Mouse (Mus musculus) bone marrow, adult 2 months (tissue): Measurements from ENCODE around the gene Xcr1.

ENCODE experiments used
- CTCF ChIP-seq: fragments of 200-500 bp; IDR thresholded peaks from 2 replicates; pipeline ENCODE4 v1.5.1; 2011; ENCODE audit warnings: low read length, control low read depth; ENCODE audit not compliant: control insufficient read depth, insufficient read depth
- POLR2A ChIP-seq: fragments of 200-500 bp; IDR thresholded peaks from 2 replicates; pipeline ENCODE4 v1.6.1; 2011; ENCODE audit warnings: low read depth, mild to moderate bottlenecking, control low read depth, low read length, borderline replicate concordance; ENCODE audit not compliant: control insufficient read depth

DNA sequence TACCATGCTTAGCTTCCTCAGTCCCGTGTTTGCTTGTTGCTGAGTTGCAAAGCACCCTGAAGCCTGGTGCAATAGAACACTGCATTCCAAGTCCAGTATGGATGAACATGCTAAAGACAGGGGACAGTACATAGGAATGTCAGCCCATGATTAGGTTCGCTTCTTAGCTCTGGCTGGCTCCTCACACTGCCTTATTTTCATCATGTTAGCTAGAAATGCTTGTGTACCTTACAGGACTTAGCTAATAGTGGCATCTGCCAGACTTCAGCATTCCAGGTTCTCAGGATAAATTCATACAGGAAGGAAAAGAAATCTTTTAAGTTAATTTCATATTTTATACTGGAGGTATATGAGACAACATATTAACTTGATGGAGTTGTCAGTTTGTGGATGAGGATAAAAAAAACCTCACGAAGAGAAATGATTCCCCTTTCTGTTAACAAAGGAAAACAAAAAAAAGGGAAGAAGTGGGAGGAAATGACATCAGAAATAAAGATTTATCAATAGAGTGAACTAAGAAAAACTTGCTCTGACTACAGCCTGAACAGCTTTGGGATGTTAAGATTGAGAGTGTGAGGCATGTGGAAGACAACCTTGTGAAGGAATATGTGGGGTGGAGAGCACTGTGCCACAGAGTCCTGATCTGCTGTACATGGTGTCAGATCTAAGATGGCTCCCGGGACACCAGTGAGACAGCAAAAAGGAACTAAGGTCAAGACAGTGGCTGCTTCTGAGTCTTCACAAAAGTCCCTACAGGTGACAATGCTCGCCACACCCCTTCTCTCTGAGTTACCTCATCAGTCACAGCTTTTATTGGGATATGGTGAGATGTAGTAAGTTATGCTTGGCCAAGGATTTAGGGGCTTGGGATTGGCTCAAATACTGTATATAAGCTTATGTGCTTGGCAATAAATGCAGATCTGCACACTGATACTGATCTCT lies 9.1 kb downstream of the Xcr1 start:
- no peak for TF ChIP-seq POLR2A
- TF ChIP-seq CTCF, result no peak
